Mouse (Mus musculus): ENCODE results near the gene Ctrc. TPM values are rescaled to one million over a fixed set of nuclear protein-coding genes. Genes with fewer than 3 reads are reported as not detected.

The Ctrc gene
- polyA plus RNA-seq, 1 experiment from 2014 or later = not detected

- H3K79me2 ChIP-seq (ENCODE audit: inconsistent target) = peaks cover 59% of the 10 kb centered on the region
- H3K36me3 ChIP-seq (ENCODE audit: inconsistent target) = peaks cover 67% of the 10 kb centered on the region
- H3K27ac ChIP-seq = no peak overlapping the region
- 73% methylated on average over 16 of the region's 19 CpGs for WGBS (ENCODE audit: missing documents)
- H3K4me3 ChIP-seq (ENCODE audit: inconsistent target) = no peak overlapping the region
Observed at GRCm38 (mm10) chr4:141860246-141860841, 14.2 kb upstream of the Ctrc start.

DNA sequence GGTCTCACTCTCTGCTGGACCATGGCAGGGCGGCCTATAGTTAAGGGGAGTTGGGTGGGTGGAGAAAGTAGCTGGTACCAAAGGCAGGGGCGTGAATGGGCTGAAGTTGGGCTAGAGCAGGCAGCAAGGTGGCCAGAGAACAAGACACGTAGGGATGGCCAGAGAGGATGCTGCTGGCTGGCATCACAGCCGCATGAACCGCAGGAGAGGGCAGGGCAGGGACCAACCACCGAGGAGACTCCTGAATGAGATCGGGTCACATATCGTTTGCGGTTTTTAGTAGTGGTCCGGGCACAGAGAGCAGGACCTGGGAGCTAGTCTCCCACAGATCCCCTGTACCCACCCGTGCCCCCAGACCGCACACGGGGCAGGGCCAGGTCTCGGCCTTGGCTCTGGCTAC, 13.2 kb upstream of the Ctrc start:
- H3K27ac ChIP-seq = no peak overlapping the region
- peaks cover 49% of the 10 kb centered on the region for H3K79me2 ChIP-seq (ENCODE audit: inconsistent target)
- H3K36me3 ChIP-seq (ENCODE audit: inconsistent target) = peaks cover 58% of the 10 kb centered on the region
- WGBS (ENCODE audit: missing documents) = 97% methylated on average over 14 of the region's 14 CpGs
- H3K4me3 ChIP-seq (ENCODE audit: inconsistent target) = no peak overlapping the region

GRCm38 (mm10) chr4:141858501-141858900, 12.3 kb upstream of the Ctrc start:
- H3K4me3 ChIP-seq (ENCODE audit: inconsistent target) = no peak overlapping the region
- H3K79me2 ChIP-seq (ENCODE audit: inconsistent target) = peaks cover 40% of the 10 kb centered on the region
- H3K27ac ChIP-seq = no peak overlapping the region
- H3K36me3 ChIP-seq (ENCODE audit: inconsistent target) = peaks cover 50% of the 10 kb centered on the region
- WGBS (ENCODE audit: missing documents) = 58% methylated on average over 18 of the region's 20 CpGs

GRCm38 (mm10) chr4:141857422-141857930, 11.3 kb upstream of the Ctrc start:
- Histone ChIP-seq H3K27ac (no peak overlapping the region), H3K4me3 (ENCODE audit: inconsistent target) (no peak overlapping the region), H3K79me2 (ENCODE audit: inconsistent target) (peaks cover 30% of the 10 kb centered on the region), H3K36me3 (ENCODE audit: inconsistent target) (peaks cover 42% of the 10 kb centered on the region)
- 25% methylated on average over 10 of the region's 10 CpGs for WGBS (ENCODE audit: missing documents)

DNA sequence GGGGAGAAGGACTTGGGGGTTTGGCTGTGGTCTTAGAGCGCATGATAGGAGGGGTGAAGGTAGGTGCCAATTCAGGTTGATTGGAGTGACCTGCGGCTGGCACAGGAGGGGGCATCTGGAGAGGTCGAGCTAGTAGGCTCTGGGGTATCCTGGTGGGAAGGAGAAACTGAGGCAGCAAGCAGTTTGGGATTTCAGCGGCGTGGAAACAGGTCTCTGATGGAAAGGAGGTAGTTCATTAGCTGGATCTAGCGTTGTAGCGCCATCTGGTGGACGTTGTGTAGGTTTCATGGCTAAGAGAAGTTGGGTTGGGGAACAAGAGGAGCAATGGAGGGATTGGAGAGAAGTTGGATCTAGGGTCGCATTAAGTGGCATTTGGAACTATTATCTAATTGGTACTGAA, 7.3 kb upstream of the Ctrc start:
- Histone ChIP-seq H3K4me3 (ENCODE audit: inconsistent target) (no peak overlapping the region), H3K36me3 (ENCODE audit: inconsistent target) (peaks cover 1% of the 10 kb centered on the region; the same call in 1 of the 2 replicates), H3K27ac (no peak overlapping the region), H3K79me2 (ENCODE audit: inconsistent target) (no peaks in the 10 kb centered on the region)
- 55% methylated on average over 9 of the region's 9 CpGs for WGBS (ENCODE audit: missing documents)

DNA sequence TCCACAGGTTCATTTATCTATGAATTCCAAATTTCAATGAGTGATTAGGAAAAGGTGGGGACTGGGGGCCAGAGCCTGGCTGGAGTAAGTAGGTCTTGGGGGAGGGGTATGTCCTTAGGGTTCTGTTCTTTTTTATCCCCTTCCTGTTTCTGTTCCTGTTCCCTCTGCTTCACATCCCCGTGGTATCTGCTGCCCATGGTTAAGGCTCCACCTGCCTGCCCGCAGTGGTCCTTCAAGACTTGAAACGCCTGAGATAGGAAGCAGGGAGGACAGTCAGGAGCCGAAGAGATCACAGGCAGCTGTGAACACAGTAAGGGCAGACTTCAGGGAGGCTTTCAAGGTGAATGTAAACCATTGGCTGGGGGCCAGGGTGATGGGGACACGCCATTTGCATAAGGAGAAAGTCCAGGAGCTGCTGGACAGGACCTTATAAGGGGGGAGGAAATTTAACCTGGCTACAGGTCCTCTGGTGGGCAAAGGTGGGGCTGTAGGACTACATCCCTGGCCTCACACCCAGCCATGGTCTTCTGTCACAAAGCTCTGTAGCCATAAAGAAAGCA, 11.5 kb downstream of the Ctrc start:
- H3K79me2 ChIP-seq (ENCODE audit: inconsistent target) = no peaks in the 10 kb centered on the region
- no peaks in the 10 kb centered on the region for H3K36me3 ChIP-seq (ENCODE audit: inconsistent target)
- H3K27ac ChIP-seq = no peak overlapping the region
- H3K4me3 ChIP-seq (ENCODE audit: inconsistent target) = no peak overlapping the region
- WGBS (ENCODE audit: missing documents) = 41% methylated on average over 4 of the region's 5 CpGs

GRCm38 (mm10) chr4:141833911-141834310, 12.2 kb downstream of the Ctrc start:
- H3K27ac ChIP-seq = no peak overlapping the region
- no peaks in the 10 kb centered on the region for H3K79me2 ChIP-seq (ENCODE audit: inconsistent target)
- H3K36me3 ChIP-seq (ENCODE audit: inconsistent target) = no peaks in the 10 kb centered on the region
- WGBS (ENCODE audit: missing documents) = 75% methylated on average over 1 of the region's 1 CpGs
- no peak overlapping the region for H3K4me3 ChIP-seq (ENCODE audit: inconsistent target)

DNA sequence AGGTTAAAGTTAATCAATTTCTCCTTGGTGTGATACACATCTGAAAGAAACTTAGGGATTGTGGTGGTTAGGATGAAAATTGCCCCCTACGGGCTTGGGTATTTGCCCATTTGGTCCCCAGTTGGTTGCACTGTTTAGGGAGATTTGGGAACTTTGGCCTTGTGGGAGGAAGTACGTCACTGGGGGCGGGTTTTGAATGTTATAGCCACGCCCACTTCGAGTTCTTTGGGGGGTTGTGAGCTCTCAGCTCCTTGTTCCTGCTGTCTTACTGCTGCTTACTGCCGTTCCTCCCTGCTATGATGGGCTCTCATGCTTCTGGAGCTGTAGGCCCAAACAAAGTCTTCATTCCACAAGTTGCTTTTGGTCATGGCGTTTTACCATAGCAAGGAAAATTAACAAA, 14.8 kb downstream of the Ctrc start:
- no peak overlapping the region for H3K27ac ChIP-seq
- no peaks in the 10 kb centered on the region for H3K36me3 ChIP-seq (ENCODE audit: inconsistent target)
- H3K79me2 ChIP-seq (ENCODE audit: inconsistent target) = no peaks in the 10 kb centered on the region
- WGBS (ENCODE audit: missing documents) = 86% methylated on average over 7 of the region's 7 CpGs
- H3K4me3 ChIP-seq (ENCODE audit: inconsistent target) = no peak overlapping the region

- no peaks in the 10 kb centered on the region for H3K79me2 ChIP-seq (ENCODE audit: inconsistent target)
- 91% methylated on average over 11 of the region's 11 CpGs for WGBS (ENCODE audit: missing documents)
- no peak overlapping the region for H3K4me3 ChIP-seq (ENCODE audit: inconsistent target)
- no peak overlapping the region for H3K27ac ChIP-seq
- H3K36me3 ChIP-seq (ENCODE audit: inconsistent target) = no peaks in the 10 kb centered on the region
Observed at GRCm38 (mm10) chr4:141830381-141830780, 15.8 kb downstream of the Ctrc start.

GRCm38 (mm10) chr4:141828177-141828576, 18.0 kb downstream of the Ctrc start:
- H3K36me3 ChIP-seq (ENCODE audit: inconsistent target) = no peaks in the 10 kb centered on the region
- no peaks in the 10 kb centered on the region for H3K79me2 ChIP-seq (ENCODE audit: inconsistent target)
- H3K4me3 ChIP-seq (ENCODE audit: inconsistent target) = no peak overlapping the region
- no peak overlapping the region for H3K27ac ChIP-seq
- WGBS (ENCODE audit: missing documents) = 79% methylated on average over 4 of the region's 4 CpGs

GRCm38 (mm10) chr4:141827401-141827800, 18.8 kb downstream of the Ctrc start:
- Histone ChIP-seq H3K4me3 (ENCODE audit: inconsistent target) (no peak overlapping the region), H3K36me3 (ENCODE audit: inconsistent target) (no peaks in the 10 kb centered on the region), H3K79me2 (ENCODE audit: inconsistent target) (no peaks in the 10 kb centered on the region), H3K27ac (no peak overlapping the region)
- WGBS (ENCODE audit: missing documents) = 91% methylated on average over 2 of the region's 2 CpGs

DNA sequence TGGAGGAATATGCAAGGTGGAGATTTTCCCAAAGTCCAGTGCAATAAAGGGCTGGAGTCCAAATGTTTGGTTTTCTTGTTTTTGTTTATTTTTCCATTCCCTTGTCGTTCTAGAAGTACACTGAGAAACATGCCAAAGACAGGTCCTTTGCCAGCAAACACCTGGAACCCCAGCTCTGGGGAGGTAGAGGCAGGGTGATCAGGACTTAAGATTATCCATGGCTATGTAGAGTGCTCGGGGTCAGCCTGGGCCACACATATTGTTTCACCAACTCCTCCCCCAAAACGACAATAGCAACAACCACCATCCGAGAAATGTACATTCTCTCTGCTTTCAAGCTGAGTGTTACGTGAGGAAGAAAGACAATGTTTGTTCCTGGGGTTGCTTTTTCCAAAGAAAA, 20.1 kb downstream of the Ctrc start, which contains the start of gene Cela2a:
Gene Cela2a, minus strand, starts transcription at position 101 of the 400 bp plus-strand sequence.
- H3K36me3 ChIP-seq (ENCODE audit: inconsistent target) = no peaks in the 10 kb centered on the region
- 90% methylated on average over 5 of the region's 5 CpGs for WGBS (ENCODE audit: missing documents)

GRCm38 (mm10) chr4:141822979-141823378, 23.2 kb downstream of the Ctrc start:
- 35% methylated on average over 2 of the region's 3 CpGs for WGBS (ENCODE audit: missing documents)
- no peak overlapping the region for H3K27ac ChIP-seq
- no peaks in the 10 kb centered on the region for H3K79me2 ChIP-seq (ENCODE audit: inconsistent target)
- H3K4me3 ChIP-seq (ENCODE audit: inconsistent target) = no peak overlapping the region
- no peaks in the 10 kb centered on the region for H3K36me3 ChIP-seq (ENCODE audit: inconsistent target)

More for the DNA sequence above, 20.1 kb downstream of the Ctrc start, which contains the start of gene Cela2a:
- Histone ChIP-seq H3K27ac (no peak within 1 kb of the TSS), H3K79me2 (ENCODE audit: inconsistent target) (no peaks in the 10 kb centered on the region), H3K4me3 (ENCODE audit: inconsistent target) (no peak within 1 kb of the TSS)

DNA sequence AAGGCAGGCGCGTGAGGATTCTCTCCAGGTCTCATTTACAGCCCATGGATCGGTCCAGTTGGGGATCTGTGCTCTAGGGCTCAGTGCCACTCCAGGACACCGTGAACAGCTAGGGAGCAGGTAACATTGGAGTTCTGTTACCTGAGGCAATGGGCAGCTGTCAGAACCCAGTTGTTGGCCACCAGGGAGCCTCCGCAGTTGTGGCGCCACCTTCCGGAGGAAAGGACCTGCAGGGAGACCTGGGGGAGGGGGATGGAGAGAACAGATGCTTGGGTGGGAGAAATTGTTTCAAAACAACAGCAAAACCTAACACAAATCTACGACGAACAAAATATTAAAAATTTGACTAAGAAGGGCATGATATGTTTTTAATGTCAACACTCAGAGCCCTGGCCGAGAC, 24.1 kb downstream of the Ctrc start:
- Histone ChIP-seq H3K4me3 (ENCODE audit: inconsistent target) (no peak overlapping the region), H3K27ac (no peak overlapping the region), H3K36me3 (ENCODE audit: inconsistent target) (no peaks in the 10 kb centered on the region), H3K79me2 (ENCODE audit: inconsistent target) (no peaks in the 10 kb centered on the region)
- WGBS (ENCODE audit: missing documents) = 84% methylated on average over 10 of the region's 10 CpGs

DNA sequence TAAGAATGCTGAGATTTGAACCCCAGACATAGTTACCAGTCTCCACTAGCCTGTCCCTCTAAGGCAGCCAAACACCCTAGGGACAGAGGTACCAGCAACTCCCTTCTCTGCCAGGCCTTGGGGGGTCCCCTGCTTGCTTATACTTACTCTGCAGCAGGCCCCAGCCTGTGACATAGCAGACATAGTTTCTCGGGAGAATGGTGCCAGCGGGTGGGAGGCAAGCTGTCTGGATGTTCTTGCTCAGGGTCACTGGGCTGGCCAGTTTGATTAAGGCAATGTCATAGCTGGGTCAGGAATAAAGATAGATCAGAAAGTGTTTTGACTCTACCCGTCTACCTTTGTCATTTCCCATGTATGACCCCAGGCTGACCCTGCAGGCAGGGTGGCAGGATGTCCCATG, 25.0 kb downstream of the Ctrc start:
- H3K4me3 ChIP-seq (ENCODE audit: inconsistent target) = no peak overlapping the region
- no peaks in the 10 kb centered on the region for H3K79me2 ChIP-seq (ENCODE audit: inconsistent target)
- WGBS (ENCODE audit: missing documents) = 88% methylated on average over 3 of the region's 3 CpGs

More for the DNA sequence above, 25.0 kb downstream of the Ctrc start:
- Histone ChIP-seq H3K36me3 (ENCODE audit: inconsistent target) (no peaks in the 10 kb centered on the region), H3K27ac (no peak overlapping the region)

Data from macrophage (primary cell).